Mouse (Mus musculus): Measurements from ENCODE around the gene Gp1bb.

DNA sequence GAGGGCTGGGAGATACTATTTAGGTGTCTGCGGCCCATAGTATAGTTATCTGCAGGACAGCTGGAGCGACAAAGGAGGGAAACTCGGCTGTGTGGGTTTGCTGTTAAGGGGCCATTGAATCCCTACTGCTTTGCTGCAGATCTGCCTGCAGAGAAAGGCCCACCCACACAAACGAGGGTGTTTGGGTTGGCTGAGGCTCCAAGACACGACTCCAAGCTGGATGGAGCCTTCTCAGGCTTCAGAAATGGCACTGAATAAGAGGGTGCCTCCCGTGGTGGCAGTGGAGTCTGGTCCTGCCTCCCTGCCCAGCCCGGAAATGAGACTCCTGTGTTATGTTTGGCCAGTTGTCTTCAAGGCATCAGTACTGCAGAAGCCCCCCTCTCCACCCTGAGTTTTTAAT lies 20.1 kb upstream of the Gp1bb start:
- no peak for TF ChIP-seq CTCF (IDR thresholded peaks at IDR 0.05; ENCODE audit: extremely low read depth, insufficient read length, insufficient replicate concordance, low read depth, low read length)
- no peak for TF ChIP-seq POLR2A (IDR thresholded peaks at IDR 0.05; ENCODE audit: low read depth, low read length)

Data from small intestine, adult 2 months (tissue).